Mouse (Mus musculus) embryonic stem cell, embryonic (primary cell): ENCODE results near the gene Celf5.

Source experiments
- CTCF ChIA-PET, 4 experiments: fragments of 300-600 bp in 2 of 4; fragments of 350-600 bp in 2 of 4; sonication (Branson Sonifier 250); formaldehyde crosslinking; loops; one replicate each; lab custom pipeline; 2022; ENCODE audit warnings: inconsistent platforms in 2 of 4; lab: Charles Lee
- POLR2A ChIA-PET, 4 experiments: fragments of 300-600 bp in 2 of 4; fragments of 350-600 bp in 2 of 4; sonication (Branson Sonifier 250); formaldehyde crosslinking; loops; one replicate each; lab custom pipeline; 2022; ENCODE audit warnings: antibody characterized with exemption in 4 of 4, inconsistent platforms in 1 of 4; lab: Charles Lee

Gene Celf5

GRCm38 (mm10) chr10:81457624-81458023 lies 24.9 kb downstream of the Celf5 start:
- ChIA-PET POLR2A (interaction anchor here in 1 of 4 experiments (0.6 kb wide), 1 partner anchor 100 kb away, joined by 3 read pairs; no protein-coding TSS in a partner anchor), CTCF (interaction anchor here in 1 of 4 experiments (0.6 to 1.0 kb wide), 3 partner anchors 8 to 1918 kb away, joined by 3 read pairs; no protein-coding TSS in a partner anchor)

GRCm38 (mm10) chr10:81456983-81457563 lies 25.4 kb downstream of the Celf5 start:
- POLR2A ChIA-PET: no interaction called here
- CTCF ChIA-PET: interaction anchor here in 3 of 4 experiments (0.6 to 1.1 kb wide), 4 partner anchors 8 to 1917 kb away, joined by 3 to 14 read pairs (median 3); no protein-coding TSS in a partner anchor

- ChIA-PET POLR2A (interaction anchor here in 2 of 4 experiments (1.0 to 1.5 kb wide), 6 partner anchors 10 to 89 kb away, joined by 3 to 4 read pairs (median 4); partner anchors contain the start of genes Dohh (in 1 of the 2) and Gm48551 (in 1 of the 2)), CTCF (interaction anchor here in 3 of 4 experiments (0.6 to 1.2 kb wide), 4 partner anchors 47 to 1667 kb away, joined by 3 to 7 read pairs (median 3); no protein-coding TSS in a partner anchor)
Measured at GRCm38 (mm10) chr10:81455181-81455895, 27.2 kb downstream of the Celf5 start, which contains the start of gene Nfic. Gene Nfic (minus strand): TSS chr10:81455635.

- ChIA-PET POLR2A (interaction anchor here in 3 of 4 experiments (0.7 to 1.5 kb wide), 7 partner anchors 13 to 302 kb away, joined by 3 to 5 read pairs (median 4); partner anchors contain the start of genes Dohh (in 1 of the 3) and Gm48551 (in 1 of the 3)), CTCF (interaction anchor here in 1 of 4 experiments (0.6 kb wide), 1 partner anchor 31 kb away, joined by 3 read pairs; no protein-coding TSS in a partner anchor)
Measured at GRCm38 (mm10) chr10:81454106-81454505, 28.4 kb downstream of the Celf5 start.

GRCm38 (mm10) chr10:81452947-81453288 lies 29.6 kb downstream of the Celf5 start:
- CTCF ChIA-PET: interaction anchor here in 2 of 4 experiments (0.9 to 3.5 kb wide), 8 partner anchors 9 to 160 kb away, joined by 3 to 21 read pairs (median 3); partner anchors contain the start of gene Pip5k1c (in 1 of the 2)

GRCm38 (mm10) chr10:81452237-81452946 lies 30.1 kb downstream of the Celf5 start:
- ChIA-PET POLR2A (interaction anchor here in 3 of 4 experiments (0.6 to 3.1 kb wide), 11 partner anchors 9 to 191 kb away, joined by 3 to 9 read pairs (median 4); no protein-coding TSS in a partner anchor), CTCF (interaction anchor here in 3 of 4 experiments (0.5 to 3.5 kb wide), 12 partner anchors 10 to 222 kb away, joined by 3 to 30 read pairs (median 4); partner anchors contain the start of genes Atcay (in 1 of the 3), Gm48552 (in 1 of the 3) and Pip5k1c (in 1 of the 3))

More at GRCm38 (mm10) chr10:81452947-81453288, 29.6 kb downstream of the Celf5 start:
- POLR2A ChIA-PET: interaction anchor here in 2 of 4 experiments (1.1 to 3.1 kb wide), 5 partner anchors 9 to 88 kb away, joined by 3 to 9 read pairs (median 4); no protein-coding TSS in a partner anchor

- POLR2A ChIA-PET: interaction anchor here in 2 of 4 experiments (0.5 to 3.1 kb wide), 11 partner anchors 10 to 109 kb away, joined by 3 to 9 read pairs (median 3); partner anchors contain the start of genes Ncln (in 1 of the 2) and Smim24 (in 1 of the 2)
- CTCF ChIA-PET: interaction anchor here in 3 of 4 experiments (0.7 to 3.5 kb wide), 20 partner anchors 14 to 248 kb away, joined by 3 to 30 read pairs (median 7); partner anchors contain the start of genes Pip5k1c (in 2 of the 3), Smim24 (in 2 of the 3), Gm48552 (in 1 of the 3) and Tjp3 (in 1 of the 3)
Measured at GRCm38 (mm10) chr10:81451365-81451745, 31.2 kb downstream of the Celf5 start.

- CTCF ChIA-PET: interaction anchor here (0.5 to 3.5 kb wide), 70 partner anchors 10 to 883 kb away, joined by 3 to 30 read pairs (median 4); partner anchors contain the start of genes Fzr1 (in 2 of the 4), Pip5k1c (in 2 of the 4), Smim24 (in 2 of the 4) and 4930404N11Rik (in 1 of the 4)
- POLR2A ChIA-PET: interaction anchor here in 3 of 4 experiments (0.5 to 3.1 kb wide), 16 partner anchors 8 to 267 kb away, joined by 3 to 9 read pairs (median 3); partner anchors contain the start of genes Ncln (in 1 of the 3) and Smim24 (in 1 of the 3)
Measured at GRCm38 (mm10) chr10:81450641-81451364, 31.7 kb downstream of the Celf5 start.

- ChIA-PET POLR2A (interaction anchor here in 3 of 4 experiments (0.6 to 3.1 kb wide), 9 partner anchors 9 to 267 kb away, joined by 3 to 9 read pairs (median 5); partner anchors contain the start of gene Ncln (in 1 of the 3)), CTCF (interaction anchor here (0.5 to 3.5 kb wide), 70 partner anchors 9 to 882 kb away, joined by 3 to 30 read pairs (median 4); partner anchors contain the start of genes Fzr1 (in 2 of the 4), Pip5k1c (in 2 of the 4), Smim24 (in 2 of the 4) and 4930404N11Rik (in 1 of the 4))
Measured at GRCm38 (mm10) chr10:81450140-81450539, 32.4 kb downstream of the Celf5 start.

GRCm38 (mm10) chr10:81445516-81445915 lies 37.0 kb downstream of the Celf5 start:
- ChIA-PET CTCF (interaction anchor here in 3 of 4 experiments (0.6 to 1.0 kb wide), 3 partner anchors 55 to 157 kb away, joined by 3 to 4 read pairs (median 3); partner anchors contain the start of gene Cactin (in 1 of the 3)), POLR2A (interaction anchor here in 1 of 4 experiments (0.8 kb wide), 1 partner anchor 56 kb away, joined by 3 read pairs; no protein-coding TSS in a partner anchor)

GRCm38 (mm10) chr10:81441019-81441418 lies 41.5 kb downstream of the Celf5 start:
- ChIA-PET POLR2A (interaction anchor here in 2 of 4 experiments (1.0 to 1.3 kb wide), 3 partner anchors 22 to 265 kb away, joined by 3 to 4 read pairs (median 3); partner anchors contain the start of gene Eef2 (in 1 of the 2)), CTCF (interaction anchor here (0.5 to 1.5 kb wide), 18 partner anchors 9 to 150 kb away, joined by 3 to 18 read pairs (median 4); partner anchors contain the start of genes Pip5k1c (in 1 of the 4), Smim24 (in 1 of the 4) and Tjp3 (in 1 of the 4))

- ChIA-PET POLR2A (interaction anchor here in 2 of 4 experiments (0.7 to 3.8 kb wide), 6 partner anchors 16 to 65 kb away, joined by 3 to 20 read pairs (median 6); partner anchors contain the start of gene Fzr1 (in 1 of the 2)), CTCF (interaction anchor here in 1 of 4 experiments (1.2 to 3.3 kb wide), 3 partner anchors 12 to 29 kb away, joined by 3 to 17 read pairs (median 4); no protein-coding TSS in a partner anchor)
Measured at GRCm38 (mm10) chr10:81435436-81435835, 47.1 kb downstream of the Celf5 start.

- ChIA-PET POLR2A (interaction anchor here in 3 of 4 experiments (0.6 to 6.8 kb wide), 20 partner anchors 17 to 397 kb away, joined by 3 to 75 read pairs (median 4); partner anchors contain the start of genes Celf5 (in 1 of the 3), Fzr1 (in 1 of the 3), Ncln (in 1 of the 3) and Pip5k1c (in 1 of the 3)), CTCF (interaction anchor here in 3 of 4 experiments (0.7 to 3.5 kb wide), 14 partner anchors 11 to 117 kb away, joined by 3 to 19 read pairs (median 6); partner anchors contain the start of gene Smim24 (in 1 of the 3))
Measured at GRCm38 (mm10) chr10:81434361-81435263, 47.9 kb downstream of the Celf5 start.
